Mouse (Mus musculus) forebrain, postnatal 0 days (tissue): ENCODE measurements at regions not wholly inside any gene's neighbourhood (a gene's known extent, or its start where the extent isn't known, plus 50 kb on each side); places are given as distances from the start of the nearest gene placed in this dataset.

Source experiments
- ATAC-seq: fragments of 200-750 bp; cut with Nextera tagmentation; 2 replicates; pipeline ENCODE4 v1.8.0; 2017; ENCODE audit warnings: mild to moderate bottlenecking, moderate library complexity
- DNase-seq: peaks from one replicate; pipeline ENCODE4 v3.0.0-alpha.2; 2015
- H3K27ac ChIP-seq: fragments of 300-500 bp; sonication (generic); 2 replicates; pipeline ENCODE4 v1.5.1; 2014; ENCODE audit warnings: low read depth, mild to moderate bottlenecking, antibody characterized with exemption, low read length, moderate library complexity, mixed read lengths
- H3K27me3 ChIP-seq: fragments of 300-500 bp; sonication (generic); 2 replicates; pipeline ENCODE4 v1.6.1; 2014; ENCODE audit warnings: mild to moderate bottlenecking, low read length, mixed read lengths; ENCODE audit not compliant: insufficient read depth
- H3K36me3 ChIP-seq: fragments of 300-500 bp; sonication (generic); 2 replicates; pipeline ENCODE4 v1.6.1; 2014; ENCODE audit warnings: mild to moderate bottlenecking, moderate library complexity; ENCODE audit not compliant: insufficient read depth
- H3K4me1 ChIP-seq: fragments of 300-500 bp; sonication (generic); 2 replicates; pipeline ENCODE4 v1.6.1; 2014; ENCODE audit warnings: antibody characterized with exemption; ENCODE audit not compliant: insufficient read depth
- H3K4me2 ChIP-seq: fragments of 300-500 bp; sonication (generic); 2 replicates; pipeline ENCODE4 v1.6.1; 2014; ENCODE audit warnings: low read depth, mild to moderate bottlenecking, moderate library complexity
- H3K4me3 ChIP-seq: fragments of 300-500 bp; sonication (generic); 2 replicates; pipeline ENCODE4 v1.5.1; 2014; ENCODE audit warnings: low read depth, low read length, mixed read lengths
- H3K9ac ChIP-seq: fragments of 300-500 bp; sonication (generic); 2 replicates; pipeline ENCODE4 v1.6.1; 2014; ENCODE audit warnings: mild to moderate bottlenecking
- H3K9me3 ChIP-seq: fragments of 300-500 bp; sonication (generic); 2 replicates; pipeline ENCODE4 v1.6.1; 2016; ENCODE audit warnings: low read length
- CTCF ChIP-seq: sonication (generic); IDR thresholded peaks from 2 replicates; pipeline ENCODE4 v1.5.1; 2016; ENCODE audit warnings: antibody characterized with exemption, control low read depth, low read depth
- WGBS: fragments of 180-500 bp; shearing (Covaris S2); extraction: QIAGEN DNeasy Blood & Tissue Kit; methylation state at CpG from one replicate; pipeline ENCODE4 v1.1.7; 2014; 5-methylcytosine and 5-hydroxymethylcytosine counted together

DNA sequence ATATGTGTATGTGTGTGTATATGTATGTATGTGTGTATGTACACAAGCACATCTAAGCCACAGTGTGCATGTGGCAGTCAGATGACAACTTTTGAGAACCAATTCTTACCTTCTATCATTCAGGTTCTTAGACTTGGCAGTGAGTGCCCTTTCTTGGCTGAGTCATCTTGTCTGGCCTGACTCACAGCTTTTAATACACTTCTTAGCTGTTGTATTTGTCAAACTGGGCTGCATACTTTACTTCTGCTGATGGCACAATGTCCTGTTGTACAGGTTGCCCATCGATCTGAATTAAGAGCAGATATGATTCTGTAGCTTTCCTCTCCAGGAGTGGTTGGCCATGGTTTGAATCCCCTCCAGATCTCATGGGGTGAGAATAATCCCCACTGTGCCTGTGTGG is 139.1 kb upstream of the Zfp648 start:
- H3K36me3 ChIP-seq = no peaks in the 10 kb centered on the region
- no peak overlapping the region for H3K9ac ChIP-seq
- DNase-seq (no peak), ATAC-seq (no peak)
- H3K4me1 ChIP-seq = no peaks in the 10 kb centered on the region
- no peak overlapping the region for H3K4me3 ChIP-seq
- H3K9me3 ChIP-seq = no peaks in the 10 kb centered on the region
- no peak overlapping the region for H3K4me2 ChIP-seq
- H3K27me3 ChIP-seq = no peaks in the 10 kb centered on the region
- 88% methylated on average over 1 of the region's 1 CpGs for WGBS
- H3K27ac ChIP-seq = no peak overlapping the region
- TF ChIP-seq CTCF = no peak

DNA sequence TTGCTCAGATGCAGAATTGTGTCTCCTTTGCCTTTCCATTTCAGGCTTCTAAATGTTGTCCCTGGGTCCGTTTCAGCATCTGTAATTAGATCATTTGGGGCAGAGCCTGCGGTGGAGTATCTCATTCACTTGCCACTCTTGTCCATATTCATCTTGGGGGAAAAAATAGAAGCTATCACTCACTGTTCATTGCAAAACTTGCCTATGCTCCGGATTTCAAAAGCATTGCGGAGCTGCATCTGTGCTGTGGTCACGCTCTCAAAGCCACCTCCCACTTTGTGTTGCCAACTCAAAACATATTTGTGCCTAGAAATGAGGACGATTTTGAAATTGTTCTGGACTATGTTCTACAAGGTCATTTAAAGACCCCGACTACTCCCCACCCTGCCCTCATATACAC is 138.3 kb upstream of the Zfp648 start:
- DNase-seq = no peak
- no peaks in the 10 kb centered on the region for H3K9me3 ChIP-seq
- WGBS = 67% methylated on average over 7 of the region's 7 CpGs
- H3K4me2 ChIP-seq = no peak overlapping the region
- H3K36me3 ChIP-seq = no peaks in the 10 kb centered on the region
- H3K9ac ChIP-seq = no peak overlapping the region
- H3K4me1 ChIP-seq = no peaks in the 10 kb centered on the region
- no peak overlapping the region for H3K4me3 ChIP-seq
- ATAC-seq = no peak
- TF ChIP-seq CTCF = no peak
- H3K27ac ChIP-seq = no peak overlapping the region
- H3K27me3 ChIP-seq = no peaks in the 10 kb centered on the region

DNA sequence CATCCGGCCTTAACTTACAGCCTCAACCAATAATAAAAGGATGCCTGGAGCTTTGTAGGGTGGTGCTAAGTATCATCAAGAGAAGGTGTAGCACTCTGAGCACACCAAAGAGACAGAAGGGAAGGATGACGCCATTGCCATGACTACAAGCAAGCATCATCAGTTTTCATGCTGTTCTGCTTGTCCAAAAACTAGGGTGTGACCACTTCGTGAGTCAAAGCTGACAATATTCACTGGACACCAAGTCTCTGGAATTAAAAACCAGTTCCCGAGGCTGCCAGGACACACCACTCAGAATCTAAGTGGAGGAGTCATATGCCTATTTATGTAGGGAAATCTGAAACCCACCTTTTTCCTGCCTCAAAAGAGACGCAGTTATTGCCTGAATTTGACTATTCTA is 136.4 kb upstream of the Zfp648 start:
- 94% methylated on average over 5 of the region's 5 CpGs for WGBS
- Histone ChIP-seq H3K9me3 (no peaks in the 10 kb centered on the region), H3K36me3 (no peaks in the 10 kb centered on the region), H3K27ac (no peak overlapping the region), H3K27me3 (no peaks in the 10 kb centered on the region), H3K4me3 (no peak overlapping the region), H3K4me2 (no peak overlapping the region), H3K4me1 (no peaks in the 10 kb centered on the region), H3K9ac (no peak overlapping the region)
- DNase-seq (no peak), ATAC-seq (no peak)
- no peak for TF ChIP-seq CTCF

DNA sequence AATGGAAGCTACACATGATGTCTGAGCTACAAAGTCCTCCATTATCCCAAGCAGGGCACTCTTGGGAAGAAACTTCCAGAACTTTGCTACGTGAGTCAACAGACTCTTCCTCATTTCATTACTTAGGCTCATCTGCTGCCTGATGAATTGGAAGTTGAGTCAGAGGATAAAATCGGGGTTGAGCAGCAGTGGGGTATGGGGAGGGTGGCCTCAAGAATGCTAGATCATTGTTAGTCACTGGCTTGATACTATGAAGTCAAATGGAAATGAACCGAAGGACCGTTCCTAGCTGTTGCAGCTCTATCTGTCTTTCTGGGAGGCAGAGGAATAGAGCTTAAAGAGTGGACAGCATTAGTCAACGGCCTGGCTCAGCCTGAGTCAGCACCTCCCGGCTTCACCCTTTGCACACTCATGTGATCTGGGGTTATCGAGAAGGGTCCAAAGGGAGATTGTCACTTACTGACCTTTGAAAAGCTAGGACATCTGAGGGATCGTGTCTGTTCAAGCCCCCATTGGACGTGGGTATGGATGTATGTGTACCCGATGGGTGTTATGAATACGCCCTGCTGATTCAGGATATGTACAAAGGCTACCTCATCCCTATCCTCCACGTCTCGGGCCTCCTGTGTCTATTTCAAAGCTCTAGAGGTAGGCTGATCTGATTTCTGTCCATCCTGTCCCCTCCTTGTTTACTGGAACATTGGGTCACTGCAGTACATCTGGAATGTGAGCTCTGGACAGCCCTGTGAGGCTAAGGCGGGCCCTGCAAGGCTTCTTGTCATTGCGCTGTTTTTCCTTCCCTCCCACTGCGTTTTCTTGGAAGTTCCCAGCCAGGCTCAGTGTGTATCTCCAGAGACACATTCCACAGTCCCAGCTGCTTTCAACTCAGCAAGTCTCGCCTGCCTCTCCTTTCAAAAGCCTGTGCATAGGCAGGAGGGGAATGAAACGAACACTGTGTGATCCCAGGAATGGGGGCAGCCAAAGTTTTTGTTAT is 135.4 kb upstream of the Zfp648 start:
- Histone ChIP-seq H3K4me1 (no peaks in the 10 kb centered on the region), H3K9ac (no peak overlapping the region), H3K36me3 (no peaks in the 10 kb centered on the region), H3K27ac (no peak overlapping the region), H3K4me2 (no peak overlapping the region), H3K9me3 (no peaks in the 10 kb centered on the region), H3K4me3 (no peak overlapping the region), H3K27me3 (no peaks in the 10 kb centered on the region)
- 77% methylated on average over 18 of the region's 18 CpGs for WGBS
- TF ChIP-seq CTCF = no peak
- DNase-seq (no peak), ATAC-seq (no peak)

DNA sequence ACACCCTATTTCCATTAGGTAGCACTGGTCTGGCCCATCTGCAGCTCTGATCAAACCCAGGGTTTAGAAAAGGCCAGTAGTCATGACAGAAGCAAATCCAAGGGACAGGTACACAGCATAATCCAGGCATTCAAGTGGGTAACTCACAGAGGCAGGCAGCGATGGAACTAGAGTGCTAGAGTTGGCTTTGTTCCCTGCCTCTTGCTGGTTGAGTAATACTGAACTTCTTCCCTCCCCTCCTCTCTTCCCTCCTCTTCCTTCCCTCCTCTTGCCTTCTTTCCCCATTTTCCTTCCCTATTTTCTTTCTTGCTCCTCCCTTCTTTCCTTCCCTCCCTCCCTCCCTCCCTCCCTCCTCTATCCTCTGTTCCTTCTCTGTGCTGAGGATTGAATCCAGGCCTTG is 133.1 kb upstream of the Zfp648 start:
- no peak overlapping the region for H3K4me3 ChIP-seq
- no peak for TF ChIP-seq CTCF
- no peaks in the 10 kb centered on the region for H3K4me1 ChIP-seq
- H3K36me3 ChIP-seq = no peaks in the 10 kb centered on the region
- H3K9ac ChIP-seq = no peak overlapping the region
- H3K4me2 ChIP-seq = no peak overlapping the region
- no peak for ATAC-seq
- no peak overlapping the region for H3K27ac ChIP-seq
- H3K9me3 ChIP-seq = no peaks in the 10 kb centered on the region
- DNase-seq = no peak
- 78% methylated on average over 1 of the region's 1 CpGs for WGBS
- H3K27me3 ChIP-seq = no peaks in the 10 kb centered on the region

DNA sequence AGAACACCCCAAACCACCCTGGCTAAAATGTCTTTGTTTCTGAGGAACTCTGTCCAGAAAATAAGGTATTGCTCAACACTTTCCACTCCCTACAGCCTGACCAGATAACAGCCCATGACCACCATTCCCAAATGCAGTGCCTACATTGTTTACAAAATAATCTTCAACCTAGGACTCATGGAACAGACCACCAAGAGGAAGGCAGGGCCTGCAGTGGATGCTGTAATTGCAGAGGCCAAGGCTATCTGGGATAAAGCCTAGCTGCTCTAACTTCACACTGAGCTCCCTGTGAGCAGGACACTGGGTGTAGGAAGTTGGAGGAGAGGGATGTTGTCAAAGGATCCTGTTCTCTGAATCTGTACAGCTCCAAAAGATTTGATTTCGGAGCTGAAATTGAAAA is 126.7 kb upstream of the Zfp648 start:
- ATAC-seq = no peak
- 94% methylated on average over 1 of the region's 1 CpGs for WGBS

DNA sequence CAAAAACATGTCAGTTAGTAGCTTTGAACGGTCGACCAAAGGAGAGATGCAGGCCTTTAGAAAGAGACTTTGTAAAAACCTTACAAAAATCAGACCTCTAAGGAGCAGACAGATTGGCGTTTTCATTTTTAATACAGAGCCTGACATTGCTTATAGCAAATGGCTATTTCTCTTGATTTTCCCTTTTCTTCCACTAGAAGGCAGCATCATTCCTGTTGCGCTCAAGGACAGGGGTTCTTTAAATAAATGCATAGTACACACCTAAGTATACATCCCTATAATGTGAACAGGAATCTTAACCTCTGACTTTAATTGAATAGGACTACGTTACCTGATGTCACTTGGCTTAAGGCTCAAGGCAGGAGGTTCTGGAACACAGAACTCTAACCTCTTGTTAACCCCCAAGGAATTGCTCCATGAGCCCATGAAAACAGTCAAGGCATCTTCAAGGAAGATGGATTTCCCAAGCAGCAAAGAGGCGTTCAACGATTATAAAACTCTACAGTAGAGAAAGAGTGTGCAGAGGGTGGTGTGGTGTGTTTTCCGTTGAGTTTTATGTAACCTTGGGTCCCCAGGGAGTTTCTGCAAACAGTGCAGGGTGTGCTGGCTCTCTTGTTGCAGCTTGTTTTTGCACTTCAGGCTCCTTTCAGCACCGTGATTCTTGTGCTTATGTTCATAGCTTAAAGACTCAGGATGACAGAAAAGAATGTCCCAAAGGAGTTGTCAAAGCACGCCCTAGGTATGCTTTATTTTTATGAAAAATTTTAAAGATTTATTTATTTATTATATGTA is 124.1 kb upstream of the Zfp648 start:
- DNase-seq (no peak), ATAC-seq (no peak)
- WGBS = 73% methylated on average over 10 of the region's 10 CpGs
- Histone ChIP-seq H3K4me3 (no peak overlapping the region), H3K9me3 (no peaks in the 10 kb centered on the region), H3K4me2 (no peak overlapping the region), H3K4me1 (no peaks in the 10 kb centered on the region), H3K27ac (no peak overlapping the region), H3K27me3 (no peaks in the 10 kb centered on the region), H3K9ac (no peak overlapping the region), H3K36me3 (no peaks in the 10 kb centered on the region)
- TF ChIP-seq CTCF = peak; percentile 56

More for the DNA sequence above, 126.7 kb upstream of the Zfp648 start:
- Histone ChIP-seq H3K9me3 (no peaks in the 10 kb centered on the region), H3K4me1 (no peaks in the 10 kb centered on the region), H3K4me3 (no peak overlapping the region), H3K9ac (no peak overlapping the region), H3K36me3 (no peaks in the 10 kb centered on the region), H3K27ac (no peak overlapping the region), H3K27me3 (no peaks in the 10 kb centered on the region), H3K4me2 (no peak overlapping the region)
- no peak for TF ChIP-seq CTCF
- DNase-seq = no peak
